Mouse (Mus musculus) thymus, postnatal 0 days (tissue): Measurements from ENCODE around the gene Nktr. TPM values are rescaled to one million over a fixed set of nuclear protein-coding genes. Genes with fewer than 3 reads are reported as not detected.

ENCODE experiments used
- DNase-seq: peaks from one replicate; pipeline ENCODE4 v3.0.0-alpha.2; 2015; ENCODE audit warnings: low spot score
- polyA plus RNA-seq: library from polyadenylated mRNA; unstranded; fragments of >200 nt; fragmentation: Nextera tagmentation; extraction: Ambion mirVana; gene quantifications from 2 replicates; pipeline ENCODE4 v1.2.1, GENCODE M21; 2015

Nktr gene
- polyA plus RNA-seq, 1 experiment from 2014 or later: 83.5 TPM

GRCm38 (mm10) chr9:121706029-121706675, 12.8 kb upstream of the Nktr start:
- DNase-seq: no peak

- DNase-seq: no peak
Observed at GRCm38 (mm10) chr9:121707801-121708200, 11.2 kb upstream of the Nktr start.

GRCm38 (mm10) chr9:121708506-121709486, 10.2 kb upstream of the Nktr start:
- no peak for DNase-seq

- DNase-seq: peak; percentile 99
Observed at GRCm38 (mm10) chr9:121709898-121710583, 8.9 kb upstream of the Nktr start, which contains the start of gene Ss18l2. Gene Ss18l2, plus strand, starts transcription at chr9:121710329.

GRCm38 (mm10) chr9:121710584-121710975, 8.4 kb upstream of the Nktr start:
- DNase-seq: no peak

- DNase-seq: no peak
Observed at GRCm38 (mm10) chr9:121717048-121717447, 1.9 kb upstream of the Nktr start.

- peak; percentile 21 for DNase-seq
Observed at GRCm38 (mm10) chr9:121718070-121718705, 781 bp upstream of the Nktr start.

GRCm38 (mm10) chr9:121719347-121720331, 670 bp downstream of the Nktr start:
- DNase-seq: peak; percentile 55

- no peak for DNase-seq
Observed at GRCm38 (mm10) chr9:121740490-121740889, 21.5 kb downstream of the Nktr start.

GRCm38 (mm10) chr9:121741168-121741567, 22.2 kb downstream of the Nktr start:
- DNase-seq: no peak

GRCm38 (mm10) chr9:121744051-121744450, 25.1 kb downstream of the Nktr start:
- DNase-seq: no peak

GRCm38 (mm10) chr9:121752774-121753173, 33.8 kb downstream of the Nktr start:
- DNase-seq: no peak

- no peak for DNase-seq
Observed at GRCm38 (mm10) chr9:121754624-121755023, 35.7 kb downstream of the Nktr start.

GRCm38 (mm10) chr9:121756785-121757184, 37.8 kb downstream of the Nktr start:
- no peak for DNase-seq

- peak; percentile 45 for DNase-seq
Observed at GRCm38 (mm10) chr9:121757432-121757831, 38.5 kb downstream of the Nktr start.

GRCm38 (mm10) chr9:121757835-121758814, 39.2 kb downstream of the Nktr start:
- no peak for DNase-seq

GRCm38 (mm10) chr9:121759091-121760081, 40.4 kb downstream of the Nktr start, which contains the start of gene Zfp651:
Gene Zfp651, plus strand, starts transcription at chr9:121759330.
- DNase-seq: no peak
